Mouse (Mus musculus) liver, embryonic 14.5 days (tissue): Measurements from ENCODE around the gene Slc35c1. TPM values are rescaled to one million over a fixed set of nuclear protein-coding genes. Genes with fewer than 3 reads are reported as not detected.
A peak's percentile ranks its signal among the peaks of the same experiment; 100 is the strongest.

Experiments
- ATAC-seq: fragments of 200-750 bp; cut with Nextera tagmentation; 2 replicates; pipeline ENCODE4 v1.8.0; 2017; ENCODE audit warnings: moderate number of reproducible peaks, mild to moderate bottlenecking, moderate library complexity; ENCODE audit not compliant: insufficient read depth
- DNase-seq, 3 experiments: peaks; one replicate each; pipeline ENCODE4 v3.0.0-alpha.2; 2012 to 2013; ENCODE audit warnings: low read depth in 3 of 3, low spot score in 3 of 3
- H3K27ac ChIP-seq: fragments of 300-500 bp; sonication (generic); 2 replicates; pipeline ENCODE4 v1.5.1; 2014; ENCODE audit warnings: moderate library complexity, mild to moderate bottlenecking, control low read depth, inconsistent platforms
- H3K27me3 ChIP-seq: fragments of 300-500 bp; sonication (generic); 2 replicates; pipeline ENCODE4 v1.6.1; 2014; ENCODE audit warnings: mild to moderate bottlenecking, low read length, moderate library complexity; ENCODE audit not compliant: control insufficient read depth, insufficient read depth
- H3K36me3 ChIP-seq: fragments of 300-500 bp; sonication (generic); replicated peaks from 2 replicates; pipeline ENCODE4 v1.6.1; 2014; ENCODE audit warnings: low read depth; ENCODE audit not compliant: control insufficient read depth, insufficient read depth
- H3K4me1 ChIP-seq, 2 experiments: fragments of 200-500 bp in 1 of 2; fragments of 300-500 bp in 1 of 2; sonication (generic) in 1 of 2; replicated peaks; 2 replicates each; pipeline ENCODE4 v1.6.1; 2012 to 2014; ENCODE audit warnings: antibody characterized with exemption in 1 of 2, inconsistent platforms in 1 of 2, low read length in 1 of 2; ENCODE audit not compliant: control insufficient read depth in 2 of 2, insufficient read depth in 2 of 2
- H3K4me2 ChIP-seq: fragments of 300-500 bp; sonication (generic); 2 replicates; pipeline ENCODE4 v1.6.1; 2014; ENCODE audit warnings: low read depth, mild to moderate bottlenecking, control low read depth, moderate library complexity
- H3K4me3 ChIP-seq, 2 experiments: fragments of 200-500 bp in 1 of 2; fragments of 300-500 bp in 1 of 2; sonication (generic) in 1 of 2; 2 replicates each; pipeline ENCODE4 v1.5.1; 2012 to 2014; ENCODE audit warnings: low read depth in 2 of 2, low read length in 2 of 2, mild to moderate bottlenecking in 2 of 2, control low read depth in 1 of 2, inconsistent platforms in 1 of 2, moderate library complexity in 1 of 2; ENCODE audit not compliant: insufficient read depth in 1 of 2
- H3K9ac ChIP-seq: fragments of 300-500 bp; sonication (generic); replicated peaks from 2 replicates; pipeline ENCODE4 v1.6.1; 2014; ENCODE audit warnings: mild to moderate bottlenecking, control low read depth, moderate library complexity
- H3K9me3 ChIP-seq: fragments of 300-500 bp; sonication (generic); 2 replicates; pipeline ENCODE4 v1.6.1; 2016; ENCODE audit warnings: low read length, mixed read lengths; ENCODE audit not compliant: control insufficient read depth
- CTCF ChIP-seq: IDR thresholded peaks from 2 replicates; pipeline ENCODE4 v1.5.1; 2016; ENCODE audit warnings: antibody characterized with exemption, low read depth, control low read depth
- EP300 ChIP-seq: IDR thresholded peaks from 2 replicates; pipeline ENCODE4 v1.6.1; 2016; ENCODE audit warnings: antibody characterized with exemption, low read depth
- WGBS: fragments of 180-500 bp; shearing (Covaris S2); extraction: QIAGEN DNeasy Blood & Tissue Kit; methylation state at CpG from one replicate; pipeline ENCODE4 v1.1.7; 2014; ENCODE audit not compliant: insufficient replicate concordance; 5-methylcytosine and 5-hydroxymethylcytosine counted together
- polyA plus RNA-seq, 2 experiments: library from polyadenylated mRNA; depleted of rRNA in 1 of 2; stranded (reverse) in 1 of 2; unstranded in 1 of 2; fragments of >200 nt; fragmentation: Nextera tagmentation in 1 of 2; extraction: Ambion mirVana in 1 of 2; gene quantifications; 2 replicates each; pipeline versions ENCODE4 v1.2.1 to v1.2.3; 2012 to 2014

Gene Slc35c1
- polyA plus RNA-seq, 2 experiments = 7.0 to 9.9 TPM

GRCm38 (mm10) chr2:92432299-92433295 is 27.7 kb downstream of the Slc35c1 start:
- DNase-seq (peak; percentile 37 to 40 (median 37)), ATAC-seq (no peak)
- Histone ChIP-seq H3K27me3 (no peaks in the 10 kb centered on the region), H3K27ac (no peak overlapping the region; the same call in 1 of the 2 replicates), H3K4me2 (peak overlapping the region; percentile 84), H3K4me3 (peak overlapping the region; percentile 61 to 74), H3K4me1 (peaks cover 28 to 50% of the 10 kb centered on the region in 2 experiments), H3K9me3 (no peaks in the 10 kb centered on the region), H3K9ac (peak overlapping the region; percentile 67), H3K36me3 (no peaks in the 10 kb centered on the region)
- TF ChIP-seq EP300 (no peak), CTCF (no peak)
- WGBS = 47% methylated on average over 17 of the region's 17 CpGs

GRCm38 (mm10) chr2:92431611-92432179 is 28.6 kb downstream of the Slc35c1 start:
- no peaks in the 10 kb centered on the region for H3K27me3 ChIP-seq
- H3K9ac ChIP-seq = peak overlapping the region; percentile 35
- no peaks in the 10 kb centered on the region for H3K36me3 ChIP-seq
- ATAC-seq (no peak), DNase-seq (no peak)
- TF ChIP-seq CTCF (no peak; the same call in 1 of the 2 replicates), EP300 (no peak)
- H3K9me3 ChIP-seq = no peaks in the 10 kb centered on the region
- peaks cover 22 to 47% of the 10 kb centered on the region in 2 experiments for H3K4me1 ChIP-seq
- peak overlapping the region; percentile 49 to 61 for H3K4me3 ChIP-seq
- WGBS = 47% methylated on average over 11 of the region's 11 CpGs
- H3K27ac ChIP-seq = no peak overlapping the region
- peak overlapping the region; percentile 84 for H3K4me2 ChIP-seq

GRCm38 (mm10) chr2:92430723-92431541 is 29.4 kb downstream of the Slc35c1 start:
- peaks cover 6% of the 10 kb centered on the region; the same call in 1 of the 2 replicates for H3K36me3 ChIP-seq
- ATAC-seq (peak; percentile 29; the same call in 1 of the 2 replicates), DNase-seq (peak; percentile 51 to 55 (median 54))
- H3K27ac ChIP-seq = no peak overlapping the region
- 44% methylated on average over 21 of the region's 21 CpGs for WGBS
- H3K9ac ChIP-seq = peak overlapping the region; percentile 35
- H3K4me2 ChIP-seq = peak overlapping the region; percentile 84
- H3K4me1 ChIP-seq = peaks cover 22 to 47% of the 10 kb centered on the region in 2 experiments
- H3K9me3 ChIP-seq = no peaks in the 10 kb centered on the region
- peak overlapping the region; percentile 49 to 61; a peak in 3 of 4 replicates for H3K4me3 ChIP-seq
- H3K27me3 ChIP-seq = no peaks in the 10 kb centered on the region
- TF ChIP-seq CTCF (peak; percentile 33), EP300 (peak; percentile 16; the same call in 1 of the 2 replicates)

GRCm38 (mm10) chr2:92430089-92430488 is 30.2 kb downstream of the Slc35c1 start:
- Histone ChIP-seq H3K27ac (no peak overlapping the region), H3K9me3 (no peaks in the 10 kb centered on the region), H3K4me3 (no peak overlapping the region), H3K9ac (no peak overlapping the region), H3K27me3 (no peaks in the 10 kb centered on the region), H3K4me1 (peaks cover 22 to 51% of the 10 kb centered on the region in 2 experiments), H3K4me2 (no peak overlapping the region), H3K36me3 (peaks cover 8% of the 10 kb centered on the region; the same call in 1 of the 2 replicates)
- WGBS = 49% methylated on average over 2 of the region's 2 CpGs
- TF ChIP-seq CTCF (no peak), EP300 (no peak)
- ATAC-seq (no peak), DNase-seq (no peak)
